Mouse (Mus musculus): ENCODE data around the gene Lyl1.
A peak's percentile ranks its signal among the peaks of the same experiment; 100 is the strongest.

DNA sequence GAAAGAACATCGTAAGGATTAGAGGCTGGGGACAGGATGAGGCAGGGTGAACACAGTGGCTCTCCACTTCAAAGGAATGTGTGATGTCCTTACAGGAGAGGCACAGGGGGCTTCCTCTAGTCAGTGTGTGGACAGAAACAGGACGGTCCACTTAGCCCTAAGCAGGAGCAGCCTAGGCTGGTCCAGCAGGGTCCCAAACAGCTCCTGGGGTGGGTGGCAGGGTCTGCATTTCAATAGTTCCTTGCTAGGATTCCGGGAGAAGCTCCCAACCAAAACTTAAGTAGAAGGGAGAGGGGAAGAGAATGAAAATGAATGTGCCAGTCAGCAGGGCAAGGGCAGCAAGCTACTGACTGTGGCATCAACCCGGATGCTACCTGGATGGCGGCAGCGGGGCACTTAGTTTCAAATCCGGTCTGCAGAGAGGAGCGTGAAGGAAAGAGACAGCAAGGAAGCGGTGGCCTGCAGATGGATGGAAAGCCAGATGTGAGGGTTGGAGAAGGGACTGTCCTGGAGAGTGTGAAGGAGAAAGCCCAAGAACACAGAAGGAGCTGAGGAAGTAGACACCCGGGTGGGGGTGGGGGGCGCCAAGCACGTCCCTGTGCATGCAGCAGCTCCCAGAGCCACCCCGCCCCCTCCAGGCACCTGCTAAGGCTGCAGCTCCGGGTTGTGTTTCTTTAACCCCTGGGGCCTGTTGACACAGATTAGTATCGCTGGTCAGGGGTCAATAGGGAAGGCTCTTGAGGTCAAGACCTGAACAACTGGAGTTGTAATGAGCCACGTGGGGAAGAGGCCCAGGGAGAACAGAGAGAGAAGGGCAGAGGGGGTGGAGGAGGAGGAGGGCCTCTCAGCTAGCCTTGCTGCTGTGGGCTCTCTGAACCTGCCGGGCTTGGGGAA is 44.0 kb downstream of the Lyl1 start:
- TF ChIP-seq POLR2A (IDR thresholded peaks at IDR 0.05; ENCODE audit: insufficient read length, low read depth): no peak
- TF ChIP-seq USF1 (IDR thresholded peaks at IDR 0.05; ENCODE audit: low read depth): peak; percentile 14
- TF ChIP-seq MYOD1 (IDR thresholded peaks at IDR 0.05; ENCODE audit: control insufficient read depth in 1 of 3, insufficient read length in 2 of 3, low read depth in 2 of 3): peak in 2 of 3 experiments; percentile 14 to 15
- no peak for TF ChIP-seq SRF (IDR thresholded peaks at IDR 0.05; ENCODE audit: control insufficient read depth, insufficient read length, low read depth)
- TF ChIP-seq E2F4 (IDR thresholded peaks at IDR 0.05; ENCODE audit: insufficient read depth): no peak

Measured in myocyte (in vitro differentiated cells).